Mouse (Mus musculus) kidney, adult 10 weeks (tissue): ENCODE data around the gene Adora2b. TPM values are rescaled to one million over a fixed set of nuclear protein-coding genes. Genes with fewer than 3 reads are reported as not detected.

Experiments
- polyA plus RNA-seq: library from polyadenylated mRNA; stranded (reverse); fragments of 350-450 nt; fragmentation: Illumina TruSeq; extraction: RNeasy Lipid Tissue Mini Kit (QIAGEN cat#74804); gene quantifications from one replicate; pipeline ENCODE4 v1.2.3, GENCODE M21; 2014; ENCODE audit warnings: low read depth, low replicate concordance

The Adora2b gene
- 4.1 TPM for polyA plus RNA-seq

DNA sequence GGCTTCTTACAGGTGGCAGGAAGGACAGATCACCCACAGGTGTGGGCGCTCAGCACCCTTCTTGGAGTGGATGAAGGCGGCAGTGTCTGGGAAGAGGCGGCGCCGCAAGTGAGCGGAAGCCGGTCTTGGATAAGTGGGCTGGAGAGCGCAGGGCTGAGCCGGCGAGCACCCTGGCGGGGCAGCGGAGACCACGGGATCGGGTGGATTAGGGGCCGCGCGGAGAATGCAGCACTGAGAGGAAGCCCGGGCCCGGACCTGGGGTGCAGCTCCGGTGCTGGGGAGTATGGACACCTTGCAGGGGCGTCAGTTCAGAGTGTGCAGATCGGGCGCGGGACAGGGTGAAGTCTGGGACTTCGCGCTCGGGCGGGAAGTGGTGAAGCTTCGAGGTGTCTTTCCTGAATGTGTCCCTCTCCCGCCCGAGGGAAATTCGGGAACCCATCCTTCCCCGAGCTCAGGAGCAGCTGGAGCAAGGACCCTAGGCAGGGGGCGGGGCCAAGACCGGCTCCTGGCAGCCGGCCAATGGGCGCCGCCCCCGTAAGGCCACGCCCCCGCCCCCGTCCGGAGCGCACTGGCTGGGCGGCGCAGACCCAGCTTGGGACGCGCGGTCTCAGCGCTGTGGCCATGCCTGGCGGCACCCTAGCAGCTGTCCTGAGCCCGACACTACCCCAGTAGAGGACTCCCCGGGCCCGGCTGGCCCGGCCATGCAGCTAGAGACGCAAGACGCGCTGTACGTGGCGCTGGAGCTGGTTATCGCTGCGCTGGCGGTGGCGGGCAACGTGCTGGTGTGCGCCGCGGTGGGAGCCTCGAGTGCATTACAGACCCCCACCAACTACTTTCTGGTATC, at the start of gene Adora2b:
TSS of gene Adora2b (plus strand) at position 584 of the 844 bp plus-strand sequence.

DNA sequence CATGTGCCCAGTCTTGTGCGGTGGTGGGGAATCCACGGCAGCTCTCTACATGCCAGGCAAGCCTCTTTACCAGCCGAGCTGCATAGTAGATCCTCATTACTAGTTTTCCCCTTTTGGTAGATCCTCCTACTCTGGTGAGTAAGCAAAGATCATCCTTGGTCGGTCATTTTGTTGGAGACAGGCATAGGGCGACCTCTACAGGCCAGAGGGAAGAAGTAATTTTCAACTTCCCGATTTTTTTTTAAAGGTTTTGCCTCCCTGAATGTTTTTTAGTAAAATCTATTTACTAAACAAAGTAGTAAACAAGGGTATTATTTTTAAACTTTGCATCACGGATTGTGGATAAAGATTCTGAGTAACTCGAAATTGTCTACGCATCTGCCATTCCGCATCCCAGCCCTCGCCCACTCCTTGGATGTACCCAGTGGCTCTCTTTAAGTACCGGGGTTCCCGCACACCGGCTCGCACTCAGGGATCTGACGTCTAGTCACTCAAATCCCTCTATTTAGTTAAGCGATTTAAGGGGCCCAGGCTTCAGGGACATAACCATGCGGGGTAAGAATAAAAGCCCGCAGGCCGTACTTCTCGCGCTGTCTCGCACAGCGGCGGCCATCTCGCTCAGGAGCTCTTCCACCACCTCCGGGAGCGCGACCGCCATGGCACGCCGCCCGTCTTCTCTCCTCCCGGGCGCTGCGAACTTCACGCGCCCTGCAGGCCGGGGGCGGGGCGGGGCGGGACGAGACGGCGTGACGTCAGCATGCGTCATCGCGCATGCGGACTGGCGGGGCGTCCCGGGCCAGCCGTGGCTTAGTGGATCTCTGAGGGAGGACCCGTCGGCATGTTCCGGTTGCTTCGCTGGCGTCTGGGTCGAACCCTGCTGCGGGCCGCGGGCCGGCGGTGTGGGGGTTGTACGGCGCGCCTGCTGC, 32.2 kb downstream of the Adora2b start, which contains the start of the genes Zswim7 and Ttc19:
TSS of gene Zswim7 (minus strand) at position 701 of the 926 bp plus-strand sequence.
TSS of gene Ttc19 (plus strand) at position 799 of the 926 bp plus-strand sequence.

Other genes with a start within 250 kb of the Adora2b start
- 8.4 TPM for gene Zswim7, start 32.4 kb downstream of the Adora2b start, polyA plus RNA-seq
- 78.2 TPM for gene Ttc19, start 32.5 kb downstream of the Adora2b start, polyA plus RNA-seq
- gene Pigl, start 209.5 kb downstream of the Adora2b start, polyA plus RNA-seq, result 4.7 TPM
- gene Ncor1, start 209.6 kb downstream of the Adora2b start, polyA plus RNA-seq, result 189 TPM